Mouse (Mus musculus) hindbrain, postnatal 0 days (tissue): ENCODE measurements around the gene Map3k13. TPM values are rescaled to one million over a fixed set of nuclear protein-coding genes. Genes with fewer than 3 reads are reported as not detected.

Experiments used
- ATAC-seq: fragments of 200-750 bp; cut with Nextera tagmentation; 2 replicates; pipeline ENCODE4 v1.8.0; 2017; ENCODE audit warnings: mild to moderate bottlenecking, moderate TSS enrichment, moderate library complexity
- DNase-seq: peaks from one replicate; pipeline ENCODE4 v3.0.0-alpha.2; 2015; ENCODE audit warnings: low spot score
- H3K27ac ChIP-seq: fragments of 300-500 bp; sonication (generic); 2 replicates; pipeline ENCODE4 v1.5.1; 2014; ENCODE audit warnings: mild to moderate bottlenecking
- H3K27me3 ChIP-seq: fragments of 300-500 bp; sonication (generic); 2 replicates; pipeline ENCODE4 v1.6.1; 2014; ENCODE audit warnings: low read length, mixed read lengths; ENCODE audit not compliant: insufficient read depth
- H3K36me3 ChIP-seq: fragments of 300-500 bp; sonication (generic); 2 replicates; pipeline ENCODE4 v1.6.1; 2014; ENCODE audit warnings: low read length, mixed read lengths; ENCODE audit not compliant: insufficient read depth
- H3K4me1 ChIP-seq: fragments of 300-500 bp; sonication (generic); 2 replicates; pipeline ENCODE4 v1.6.1; 2014; ENCODE audit warnings: antibody characterized with exemption, low read length, mixed read lengths; ENCODE audit not compliant: insufficient read depth
- H3K4me2 ChIP-seq: fragments of 300-500 bp; sonication (generic); 2 replicates; pipeline ENCODE4 v1.6.1; 2014; ENCODE audit warnings: low read depth, mild to moderate bottlenecking, low read length, moderate library complexity, mixed read lengths
- H3K4me3 ChIP-seq: fragments of 300-500 bp; sonication (generic); 2 replicates; pipeline ENCODE4 v1.5.1; 2014; ENCODE audit warnings: low read length
- H3K9ac ChIP-seq: fragments of 300-500 bp; sonication (generic); replicated peaks from 2 replicates; pipeline ENCODE4 v1.6.1; 2014; ENCODE audit warnings: mild to moderate bottlenecking, low read length, moderate library complexity, mixed read lengths
- H3K9me3 ChIP-seq: fragments of 300-500 bp; sonication (generic); 2 replicates; pipeline ENCODE4 v1.6.1; 2016; ENCODE audit warnings: low read length, mixed read lengths
- CTCF ChIP-seq: IDR thresholded peaks from 2 replicates; pipeline ENCODE4 v1.5.1; 2016; ENCODE audit warnings: antibody characterized with exemption, control low read depth, low read depth
- WGBS: fragments of 180-500 bp; shearing (Covaris S2); extraction: QIAGEN DNeasy Blood & Tissue Kit; methylation state at CpG from one replicate; pipeline ENCODE4 v1.1.7; 2014; 5-methylcytosine and 5-hydroxymethylcytosine counted together
- polyA plus RNA-seq: library from polyadenylated mRNA; unstranded; fragments of >200 nt; fragmentation: Nextera tagmentation; extraction: Ambion mirVana; gene quantifications from 2 replicates; pipeline ENCODE4 v1.2.1, GENCODE M21; 2015
- total RNA-seq: library from RNA; depleted of rRNA; stranded (reverse); fragments of >200 nt; gene quantifications from 2 replicates; pipeline ENCODE4 v1.2.3, GENCODE M21; 2014

Map3k13 gene
- total and polyA plus RNA-seq, 2 experiments from 2014 or later: 4.5 to 12.9 TPM

DNA sequence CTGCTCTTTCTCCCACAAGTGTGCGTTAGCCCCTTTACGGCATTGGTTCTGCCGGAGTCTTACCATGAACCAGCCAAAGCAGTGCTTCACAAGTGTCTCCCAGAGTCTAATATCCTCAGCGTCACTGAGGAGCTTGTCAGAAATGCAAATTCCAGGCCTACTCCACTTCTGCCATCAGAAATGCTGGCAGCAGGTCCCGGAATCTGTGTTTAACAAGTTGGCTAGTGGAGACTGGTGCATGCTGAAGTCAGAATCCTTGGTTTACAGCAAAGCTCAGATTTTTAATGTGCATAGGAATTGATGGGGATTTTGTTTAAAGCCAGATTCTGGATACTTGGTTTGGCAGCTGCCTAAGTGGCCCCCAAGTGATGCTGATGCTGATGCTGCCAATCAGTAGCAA lies 62.0 kb downstream of the Map3k13 start:
- Histone ChIP-seq H3K27ac (no peak overlapping the region), H3K36me3 (no peaks in the 10 kb centered on the region), H3K9ac (no peak overlapping the region), H3K4me3 (no peak overlapping the region), H3K27me3 (no peaks in the 10 kb centered on the region), H3K9me3 (no peaks in the 10 kb centered on the region), H3K4me1 (peaks cover 13% of the 10 kb centered on the region; the same call in 1 of the 2 replicates), H3K4me2 (no peak overlapping the region)
- no peak for TF ChIP-seq CTCF
- WGBS: 68% methylated on average over 5 of the region's 5 CpGs
- DNase-seq (no peak), ATAC-seq (no peak)

DNA sequence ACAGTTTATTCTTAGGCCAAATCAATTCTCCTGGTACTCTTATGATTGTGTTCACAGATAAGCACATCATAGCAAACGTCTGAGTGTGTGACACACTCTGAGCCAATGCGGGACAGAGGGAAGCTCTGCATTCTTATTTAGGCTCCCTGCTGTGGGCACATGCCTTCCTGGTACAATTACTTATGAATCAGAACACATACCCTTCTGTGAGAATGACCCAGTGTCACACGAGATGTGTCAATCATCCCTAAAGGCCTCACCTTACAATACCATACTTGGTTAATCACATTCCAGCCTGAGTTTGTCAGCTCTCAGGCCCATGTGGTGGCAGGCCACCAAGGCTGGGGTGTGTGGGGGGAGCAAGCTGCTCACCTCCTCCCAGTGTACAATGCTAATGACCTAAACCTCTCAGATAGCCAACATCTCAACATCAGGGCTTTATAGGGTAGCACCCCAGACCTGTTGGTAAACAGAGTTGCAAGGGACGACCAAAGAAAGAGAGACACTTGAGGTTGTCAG lies 63.0 kb downstream of the Map3k13 start:
- H3K4me2 ChIP-seq: no peak overlapping the region

DNA sequence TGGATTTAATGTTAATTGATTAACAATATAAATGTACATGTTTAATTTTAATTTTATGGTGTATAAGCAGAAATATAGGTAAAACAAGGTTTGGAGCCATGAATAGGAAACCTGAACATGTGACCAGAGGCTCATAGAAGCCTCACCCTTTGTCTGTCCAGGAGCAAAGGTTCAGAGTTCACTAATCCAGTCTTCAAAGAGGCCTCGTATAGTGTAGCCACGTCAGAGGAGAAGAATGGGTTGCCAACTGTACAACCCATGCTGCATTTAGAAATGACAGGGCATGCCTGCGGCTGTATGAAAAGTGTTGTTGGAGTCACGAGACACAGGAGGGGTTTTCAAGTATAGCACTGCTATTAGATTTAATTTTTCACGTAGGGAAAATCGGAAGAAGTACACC lies 64.0 kb downstream of the Map3k13 start:
- Histone ChIP-seq H3K4me3 (no peak overlapping the region), H3K4me2 (no peak overlapping the region), H3K4me1 (peaks cover 4% of the 10 kb centered on the region; the same call in 1 of the 2 replicates), H3K27me3 (no peaks in the 10 kb centered on the region), H3K27ac (no peak overlapping the region), H3K9ac (no peak overlapping the region), H3K9me3 (no peaks in the 10 kb centered on the region), H3K36me3 (no peaks in the 10 kb centered on the region)
- no peak for DNase-seq
- 67% methylated on average over 6 of the region's 6 CpGs for WGBS
- no peak for TF ChIP-seq CTCF
- no peak for ATAC-seq

More for the DNA sequence above, 63.0 kb downstream of the Map3k13 start:
- H3K9ac ChIP-seq: no peak overlapping the region
- no peak overlapping the region for H3K27ac ChIP-seq
- TF ChIP-seq CTCF: no peak
- H3K4me1 ChIP-seq: peaks cover 13% of the 10 kb centered on the region; the same call in 1 of the 2 replicates
- no peak for ATAC-seq
- H3K9me3 ChIP-seq: no peaks in the 10 kb centered on the region
- no peak overlapping the region for H3K4me3 ChIP-seq
- no peak for DNase-seq
- no peaks in the 10 kb centered on the region for H3K27me3 ChIP-seq
- 42% methylated on average over 4 of the region's 4 CpGs for WGBS
- no peaks in the 10 kb centered on the region for H3K36me3 ChIP-seq

DNA sequence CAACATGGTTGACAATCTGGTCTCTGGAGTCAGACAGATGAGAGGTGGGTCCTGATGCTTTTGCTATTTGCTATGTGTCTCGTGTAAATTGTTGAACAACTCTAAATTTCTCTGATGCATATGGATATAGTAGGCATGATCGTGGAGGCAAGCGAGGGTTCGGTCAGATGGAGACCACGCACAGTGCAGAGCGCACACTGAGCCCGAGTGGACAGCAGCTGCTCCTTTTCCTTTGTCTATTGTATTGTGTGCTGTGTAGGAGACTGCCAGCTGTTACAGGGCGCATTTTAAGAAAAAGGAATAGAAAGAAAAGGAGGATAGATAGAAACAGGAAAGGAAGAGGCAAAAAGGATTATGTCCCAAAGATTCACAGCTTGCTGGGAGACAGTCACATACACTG lies 64.7 kb downstream of the Map3k13 start:
- H3K36me3 ChIP-seq: no peaks in the 10 kb centered on the region
- H3K9ac ChIP-seq: no peak overlapping the region; the same call in 1 of the 2 replicates
- H3K4me2 ChIP-seq: no peak overlapping the region
- no peak overlapping the region for H3K4me3 ChIP-seq
- TF ChIP-seq CTCF: no peak
- H3K9me3 ChIP-seq: no peaks in the 10 kb centered on the region
- H3K27ac ChIP-seq: peak overlapping the region; percentile 16; the same call in 1 of the 2 replicates
- peaks cover 3% of the 10 kb centered on the region; the same call in 1 of the 2 replicates for H3K4me1 ChIP-seq
- 35% methylated on average over 8 of the region's 8 CpGs for WGBS
- DNase-seq (no peak), ATAC-seq (peak; percentile 68; the same call in 1 of the 2 replicates)
- no peaks in the 10 kb centered on the region for H3K27me3 ChIP-seq

DNA sequence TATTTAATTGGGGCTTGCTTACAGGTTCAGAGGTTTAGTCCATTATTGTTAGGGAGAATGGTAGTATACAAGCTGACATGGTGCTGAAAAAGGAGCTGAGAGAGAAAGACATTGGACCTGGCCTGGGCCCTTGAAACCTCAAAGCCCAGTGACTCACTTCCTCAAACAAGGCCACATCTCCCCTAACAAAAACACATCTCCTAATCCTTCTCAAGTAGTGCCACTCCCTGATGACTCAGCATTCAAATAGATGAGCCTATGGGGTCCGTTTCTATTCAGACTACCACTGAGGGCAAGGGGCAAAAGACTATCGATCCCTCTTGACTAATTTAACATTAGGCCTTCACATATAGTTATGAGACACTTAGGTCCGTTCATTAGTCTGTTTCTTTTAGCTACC lies 68.3 kb downstream of the Map3k13 start:
- Histone ChIP-seq H3K4me1 (peaks cover 13% of the 10 kb centered on the region; the same call in 1 of the 2 replicates), H3K9ac (no peak overlapping the region), H3K27me3 (no peaks in the 10 kb centered on the region), H3K27ac (no peak overlapping the region), H3K4me3 (no peak overlapping the region), H3K36me3 (no peaks in the 10 kb centered on the region), H3K4me2 (no peak overlapping the region), H3K9me3 (no peaks in the 10 kb centered on the region)
- no peak for DNase-seq
- 91% methylated on average over 3 of the region's 3 CpGs for WGBS
- no peak for TF ChIP-seq CTCF
- ATAC-seq: no peak

DNA sequence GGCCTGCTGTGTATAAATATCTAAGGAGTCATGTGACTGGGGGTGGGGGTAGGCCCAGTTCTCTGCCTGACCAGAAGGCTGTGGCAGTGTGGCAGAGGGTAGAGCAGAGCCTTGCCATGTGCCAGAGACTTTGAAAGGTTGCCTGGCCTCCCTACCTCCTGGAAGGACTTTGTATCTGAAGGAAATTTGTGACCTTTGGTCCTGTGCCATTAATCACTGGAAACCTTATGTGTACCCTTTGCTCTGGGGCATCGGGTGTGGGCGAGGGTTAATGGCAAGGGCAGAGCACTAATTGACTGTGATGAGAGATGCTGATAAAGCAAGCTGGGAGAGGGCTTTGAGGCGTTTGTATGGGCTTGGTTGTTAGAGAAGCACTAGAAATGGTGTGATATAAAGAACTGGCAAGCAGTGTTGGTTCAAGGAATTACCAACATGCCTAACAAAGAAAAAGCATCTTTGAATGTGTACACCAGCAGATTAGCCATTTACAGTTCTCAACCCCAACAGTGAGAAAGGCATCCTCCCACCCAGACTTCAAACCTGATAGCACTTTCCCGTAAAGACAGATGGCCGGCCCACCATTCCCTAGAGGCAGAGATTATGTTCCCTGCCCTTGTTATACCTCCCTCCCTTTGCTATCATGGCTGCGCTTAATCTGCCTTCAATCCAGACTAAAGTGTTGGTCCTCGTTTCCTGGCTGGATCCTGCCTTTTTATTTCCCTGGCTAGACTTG lies 71.3 kb downstream of the Map3k13 start:
- peak overlapping the region; percentile 68 for H3K27ac ChIP-seq

More for the DNA sequence above, 71.3 kb downstream of the Map3k13 start:
- DNase-seq (peak; percentile 69), ATAC-seq (peak; percentile 66)
- no peak for TF ChIP-seq CTCF
- H3K9me3 ChIP-seq: no peaks in the 10 kb centered on the region
- H3K4me2 ChIP-seq: no peak overlapping the region
- no peaks in the 10 kb centered on the region for H3K27me3 ChIP-seq
- WGBS: 30% methylated on average over 7 of the region's 7 CpGs
- H3K36me3 ChIP-seq: no peaks in the 10 kb centered on the region
- peaks cover 20% of the 10 kb centered on the region; the same call in 1 of the 2 replicates for H3K4me1 ChIP-seq
- H3K9ac ChIP-seq: no peak overlapping the region
- no peak overlapping the region for H3K4me3 ChIP-seq
